ENCODE assay signal across 7 mouse cellular contexts in genomic region chr15:8445951-8446419, GRCm38 (mm10). TPM values are rescaled to one million over a fixed set of nuclear protein-coding genes. Genes with fewer than 3 reads are reported as not detected.
A peak's percentile ranks its signal among the peaks of the same experiment; 100 is the strongest.
DNase-seq lines count a peak whose midpoint lies in the region; ATAC-seq and TF ChIP-seq lines count a peak whose summit lies in the region.

No protein-coding gene starts in this region.

- TF ChIP-seq CTCF in kidney, postnatal 0 days (IDR thresholded peaks at IDR 0.05; ENCODE audit: low read depth): no peak

- H3K4me2 ChIP-seq in embryonic facial prominence, embryonic 11.5 days (ENCODE audit: low read depth, low read length): peak overlapping the region; percentile 74
- H3K4me2 ChIP-seq in heart, embryonic 14.5 days (ENCODE audit: low read length): peak overlapping the region; percentile 90
- H3K4me2 ChIP-seq in kidney, postnatal 0 days (ENCODE audit: low read length): peak overlapping the region; percentile 90

- H3K9ac ChIP-seq in embryonic facial prominence, embryonic 11.5 days (replicated peaks; ENCODE audit: low read length): no peak overlapping the region
- peak overlapping the region; percentile 99 for H3K9ac ChIP-seq in heart, embryonic 14.5 days (ENCODE audit: low read length)
- H3K9ac ChIP-seq in kidney, postnatal 0 days (ENCODE audit: low read depth, low read length): peak overlapping the region; percentile 98

- H3K27me3 ChIP-seq in embryonic facial prominence, embryonic 11.5 days (ENCODE audit: control insufficient read depth, insufficient read depth, low read length): no peaks in the 10 kb centered on the region
- no peaks in the 10 kb centered on the region for H3K27me3 ChIP-seq in heart, embryonic 14.5 days (ENCODE audit: control insufficient read depth, insufficient read depth, low read length)
- H3K27me3 ChIP-seq in kidney, postnatal 0 days (ENCODE audit: insufficient read depth, low read length): no peaks in the 10 kb centered on the region
- no peaks in the 10 kb centered on the region for H3K27me3 ChIP-seq in megakaryocyte, embryonic 14.5 days (replicated peaks)

- H3K36me3 ChIP-seq in embryonic facial prominence, embryonic 11.5 days (replicated peaks; ENCODE audit: control insufficient read depth, insufficient read depth, low read depth, low read length): no peaks in the 10 kb centered on the region
- no peaks in the 10 kb centered on the region for H3K36me3 ChIP-seq in heart, embryonic 14.5 days (ENCODE audit: control insufficient read depth, insufficient read depth, low read length)
- no peaks in the 10 kb centered on the region for H3K36me3 ChIP-seq in kidney, postnatal 0 days (ENCODE audit: insufficient read depth, low read length)
- no peaks in the 10 kb centered on the region for H3K36me3 ChIP-seq in megakaryocyte, embryonic 14.5 days (replicated peaks; ENCODE audit: low read length)

- WGBS in embryonic facial prominence, embryonic 11.5 days: under 1% methylated on average over 19 of the region's 19 CpGs
- WGBS in heart, embryonic 14.5 days: 0% methylated on average over 19 of the region's 19 CpGs
- under 1% methylated on average over 19 of the region's 19 CpGs for WGBS in kidney, postnatal 0 days

- peak; percentile 25 for DNase-seq in ES-CJ7 (ENCODE audit: low read depth, low spot score)
- peak; percentile 60 for DNase-seq in adrenal gland, adult 2 months
- peak; percentile 36 for DNase-seq in embryonic facial prominence, embryonic 11.5 days (ENCODE audit: low spot score)
- DNase-seq in kidney, postnatal 0 days (ENCODE audit: low spot score): no peak
- peak; percentile 30 to 48 for DNase-seq in spleen, postnatal 36 days (ENCODE audit: low spot score in 2 of 2)

- no peaks in the 10 kb centered on the region; the same call in 1 of the 2 replicates for H3K4me1 ChIP-seq in embryonic facial prominence, embryonic 11.5 days (ENCODE audit: control insufficient read depth, insufficient read depth, low read length)
- H3K4me1 ChIP-seq in heart, embryonic 14.5 days (ENCODE audit: control insufficient read depth in 2 of 2, insufficient read depth in 2 of 2, low read length in 2 of 2): peaks cover 0 to 16% of the 10 kb centered on the region in 2 experiments; a peak in 3 of 4 replicates
- no peaks in the 10 kb centered on the region for H3K4me1 ChIP-seq in kidney, postnatal 0 days (replicated peaks; ENCODE audit: insufficient read depth, low read length)
- H3K4me1 ChIP-seq in megakaryocyte, embryonic 14.5 days: peaks cover 25% of the 10 kb centered on the region; the same call in 1 of the 2 replicates

- ATAC-seq in embryonic facial prominence, embryonic 11.5 days (replicated peaks; ENCODE audit: insufficient number of reproducible peaks, low FRiP score, low TSS enrichment, low read depth): no peak
- ATAC-seq in heart, embryonic 14.5 days (ENCODE audit: insufficient number of reproducible peaks, insufficient read depth, low FRiP score, low read depth): no peak
- no peak for ATAC-seq in kidney, postnatal 0 days (replicated peaks; ENCODE audit: low FRiP score, low read depth)

- no peaks in the 10 kb centered on the region for H3K9me3 ChIP-seq in embryonic facial prominence, embryonic 11.5 days (replicated peaks; ENCODE audit: control insufficient read depth, low read length)
- no peaks in the 10 kb centered on the region for H3K9me3 ChIP-seq in heart, embryonic 14.5 days (ENCODE audit: control insufficient read depth, low read length)
- H3K9me3 ChIP-seq in kidney, postnatal 0 days (replicated peaks; ENCODE audit: low read length): no peaks in the 10 kb centered on the region
- no peaks in the 10 kb centered on the region for H3K9me3 ChIP-seq in megakaryocyte, embryonic 14.5 days

- H3K27ac ChIP-seq in embryonic facial prominence, embryonic 11.5 days (replicated peaks; ENCODE audit: low read depth, low read length): no peak overlapping the region
- H3K27ac ChIP-seq in heart, embryonic 14.5 days (replicated peaks in 1 of 2; ENCODE audit: control insufficient read depth in 1 of 2, insufficient read depth in 1 of 2, low read depth in 2 of 2, low read length in 2 of 2): peak overlapping the region; percentile 82 to 99
- H3K27ac ChIP-seq in kidney, postnatal 0 days: peak overlapping the region; percentile 100

- peak overlapping the region; percentile 97 for H3K4me3 ChIP-seq in embryonic facial prominence, embryonic 11.5 days (ENCODE audit: low read depth, low read length)
- peak overlapping the region; percentile 65 to 97 for H3K4me3 ChIP-seq in heart, embryonic 14.5 days (ENCODE audit: control insufficient read depth in 1 of 2, insufficient read depth in 1 of 2, low read depth in 1 of 2, low read length in 2 of 2)
- H3K4me3 ChIP-seq in kidney, postnatal 0 days (replicated peaks; ENCODE audit: low read depth, low read length): peak overlapping the region; percentile 91
- H3K4me3 ChIP-seq in megakaryocyte, embryonic 14.5 days (replicated peaks): peak overlapping the region; percentile 94

RNA-seq across cellular contexts. Expression of gene Nipbl, which starts 1.7 kb away (rescaled TPM):
- 10 to 100 TPM; 35.8 to 50.4 TPM for total RNA-seq in adrenal gland, adult 2 months (2021)
- 1.7 and 1.9 TPM in 2 replicates for polyA plus RNA-seq in adrenal gland, adult 2 months (2012; rRNA removed)
- polyA plus RNA-seq in embryonic facial prominence, embryonic 11.5 days (2014; fragmentation: Nextera tagmentation; extraction: Ambion mirVana): 23.1 and 23.5 TPM in 2 replicates
- 14.3 and 15.6 TPM in 2 replicates for polyA plus RNA-seq in heart, embryonic 14.5 days (2014; fragmentation: Nextera tagmentation; extraction: Ambion mirVana)
- polyA plus RNA-seq in kidney, postnatal 0 days (2015; fragmentation: Nextera tagmentation; extraction: Ambion mirVana): 13.8 and 15.0 TPM in 2 replicates
- 0.17 and 1.7 TPM in 2 replicates for polyA plus RNA-seq in megakaryocyte, embryonic 14.5 days (2012; ENCODE audit: insufficient read depth, low replicate concordance)
